8 mouse cellular contexts compared by ENCODE assay signal in genomic region chr2:32237571-32237970, GRCm38 (mm10). TPM values are rescaled to one million over a fixed set of nuclear protein-coding genes. Genes with fewer than 3 reads are reported as not detected.
A peak's percentile ranks its signal among the peaks of the same experiment; 100 is the strongest.
DNase-seq lines count a peak whose midpoint lies in the region; ATAC-seq and TF ChIP-seq lines count a peak whose summit lies in the region.

No protein-coding gene starts in this region.

- H3K9me3 ChIP-seq in heart, embryonic 12.5 days (replicated peaks) = no peaks in the 10 kb centered on the region
- no peaks in the 10 kb centered on the region for H3K9me3 ChIP-seq in E14TG2a.4 (ENCODE audit: low read length)
- no peaks in the 10 kb centered on the region for H3K9me3 ChIP-seq in forebrain, embryonic 14.5 days (replicated peaks; ENCODE audit: control insufficient read depth, low read length)
- no peaks in the 10 kb centered on the region for H3K9me3 ChIP-seq in liver, embryonic 14.5 days (ENCODE audit: control insufficient read depth, low read length)

- TF ChIP-seq CTCF in E14TG2a.4 (conservative IDR thresholded peaks at IDR 0.05; ENCODE audit: low read length) = no peak
- no peak for TF ChIP-seq CTCF in liver, embryonic 14.5 days (IDR thresholded peaks at IDR 0.05; ENCODE audit: low read depth)

- peak overlapping the region; percentile 71 for H3K4me3 ChIP-seq in heart, embryonic 12.5 days
- peak overlapping the region; percentile 92 for H3K4me3 ChIP-seq in E14TG2a.4 (replicated peaks; ENCODE audit: low read length)
- peak overlapping the region; percentile 65 for H3K4me3 ChIP-seq in forebrain, embryonic 14.5 days (ENCODE audit: low read depth, low read length)
- peak overlapping the region; percentile 73 to 77 for H3K4me3 ChIP-seq in liver, embryonic 14.5 days (ENCODE audit: insufficient read depth in 1 of 2, low read depth in 2 of 2, low read length in 2 of 2)

- WGBS in heart, embryonic 12.5 days = 43% methylated on average over 4 of the region's 4 CpGs
- 45% methylated on average over 4 of the region's 4 CpGs for whole genome bisulfite sequencing in forebrain, embryonic 14.5 days
- 38% methylated on average over 4 of the region's 4 CpGs for WGBS in liver, embryonic 14.5 days (ENCODE audit: insufficient replicate concordance)

- H3K4me1 ChIP-seq in heart, embryonic 12.5 days (replicated peaks) = peaks cover 25% of the 10 kb centered on the region
- peaks cover 71% of the 10 kb centered on the region for H3K4me1 ChIP-seq in E14TG2a.4 (replicated peaks; ENCODE audit: low read depth, low read length)
- H3K4me1 ChIP-seq in forebrain, embryonic 14.5 days (ENCODE audit: control insufficient read depth, insufficient read depth, low read length) = peaks cover 11% of the 10 kb centered on the region; the same call in 1 of the 2 replicates
- peaks cover 5 to 11% of the 10 kb centered on the region in 2 experiments; a peak in 3 of 4 replicates for H3K4me1 ChIP-seq in liver, embryonic 14.5 days (replicated peaks; ENCODE audit: control insufficient read depth in 2 of 2, insufficient read depth in 2 of 2, low read length in 1 of 2)

- no peak for ATAC-seq in heart, embryonic 12.5 days (ENCODE audit: insufficient number of reproducible peaks, low FRiP score)
- ATAC-seq in forebrain, embryonic 14.5 days = no peak
- ATAC-seq in liver, embryonic 14.5 days (ENCODE audit: insufficient read depth) = no peak

- H3K4me2 ChIP-seq in heart, embryonic 12.5 days = peak overlapping the region; percentile 89
- peak overlapping the region; percentile 87 for H3K4me2 ChIP-seq in forebrain, embryonic 14.5 days (ENCODE audit: low read length)
- peak overlapping the region; percentile 91 for H3K4me2 ChIP-seq in liver, embryonic 14.5 days (ENCODE audit: low read depth)

- no peaks in the 10 kb centered on the region for H3K27me3 ChIP-seq in heart, embryonic 12.5 days (replicated peaks)
- H3K27me3 ChIP-seq in E14TG2a.4 (ENCODE audit: insufficient read depth, low read length) = no peaks in the 10 kb centered on the region
- H3K27me3 ChIP-seq in forebrain, embryonic 14.5 days (replicated peaks; ENCODE audit: control insufficient read depth, insufficient read depth, low read length) = no peaks in the 10 kb centered on the region
- H3K27me3 ChIP-seq in liver, embryonic 14.5 days (ENCODE audit: control insufficient read depth, insufficient read depth, low read length) = no peaks in the 10 kb centered on the region

- 0 out of 2 replicates have a peak overlapping the region, but pooled peaks have one; percentile 74 for H3K27ac ChIP-seq in heart, embryonic 12.5 days (ENCODE audit: poor library complexity, severe bottlenecking)
- H3K27ac ChIP-seq in forebrain, embryonic 14.5 days (ENCODE audit: low read depth, low read length) = no peak overlapping the region
- H3K27ac ChIP-seq in liver, embryonic 14.5 days = no peak overlapping the region; the same call in 1 of the 2 replicates

- no peak for DNase-seq in heart, adult 11 months
- peak; percentile 14 for DNase-seq in forebrain, embryonic 14.5 days (ENCODE audit: low spot score)
- no peak for DNase-seq in liver, embryonic 14.5 days (ENCODE audit: low read depth in 3 of 3, low spot score in 3 of 3)
- no peak for DNase-seq in ovary, postnatal 14 days (ENCODE audit: low spot score)
- DNase-seq in frontal cortex, postnatal 36 days (ENCODE audit: low spot score in 2 of 2) = no peak
- DNase-seq in adrenal gland, postnatal 4 days (ENCODE audit: low spot score in 2 of 2) = no peak

- H3K9ac ChIP-seq in heart, embryonic 12.5 days = peak overlapping the region; percentile 75
- peak overlapping the region; percentile 76 for H3K9ac ChIP-seq in forebrain, embryonic 14.5 days (ENCODE audit: low read length)
- H3K9ac ChIP-seq in liver, embryonic 14.5 days (replicated peaks) = peak overlapping the region; percentile 81

- TF ChIP-seq EP300 in liver, embryonic 14.5 days (IDR thresholded peaks at IDR 0.05; ENCODE audit: low read depth) = no peak

- peaks cover 30% of the 10 kb centered on the region for H3K36me3 ChIP-seq in heart, embryonic 12.5 days
- H3K36me3 ChIP-seq in E14TG2a.4 (ENCODE audit: insufficient read depth, low read length) = peaks cover 74% of the 10 kb centered on the region
- H3K36me3 ChIP-seq in forebrain, embryonic 14.5 days (ENCODE audit: control insufficient read depth, insufficient read depth, low read length) = peaks cover 39% of the 10 kb centered on the region
- no peaks in the 10 kb centered on the region; the same call in none of the 2 replicates for H3K36me3 ChIP-seq in liver, embryonic 14.5 days (replicated peaks; ENCODE audit: control insufficient read depth, insufficient read depth, low read depth)

RNA-seq across cellular contexts. Expression of gene Pomt1, which starts 1.2 kb away (rescaled TPM):
- 16.6 and 18.3 TPM in 2 replicates for polyA plus RNA-seq in heart, embryonic 12.5 days (2016; fragmentation: Nextera tagmentation; extraction: Ambion mirVana)
- polyA plus RNA-seq in forebrain, embryonic 14.5 days (2014; fragmentation: Nextera tagmentation; extraction: Ambion mirVana) = 22.3 and 27.1 TPM in 2 replicates
- 9.6 and 10.1 TPM in 2 replicates for polyA plus RNA-seq in liver, embryonic 14.5 days (2012; rRNA removed)
- polyA plus RNA-seq in liver, embryonic 14.5 days (2014; fragmentation: Nextera tagmentation; extraction: Ambion mirVana) = 10.1 and 12.1 TPM in 2 replicates
- total RNA-seq in adrenal gland, postnatal 4 days (2021) = 10 to 100 TPM; 36.7 to 40.4 TPM

RNA-seq across cellular contexts. Expression of gene Uck1, which starts 22.4 kb away (rescaled TPM):
- 42.7 and 44.2 TPM in 2 replicates for polyA plus RNA-seq in heart, embryonic 12.5 days (2016; fragmentation: Nextera tagmentation; extraction: Ambion mirVana)
- polyA plus RNA-seq in forebrain, embryonic 14.5 days (2014; fragmentation: Nextera tagmentation; extraction: Ambion mirVana) = 84.2 and 96.6 TPM in 2 replicates
- 17.7 and 19.8 TPM in 2 replicates for polyA plus RNA-seq in liver, embryonic 14.5 days (2012; rRNA removed)
- polyA plus RNA-seq in liver, embryonic 14.5 days (2014; fragmentation: Nextera tagmentation; extraction: Ambion mirVana) = 21.5 and 21.8 TPM in 2 replicates
- total RNA-seq in adrenal gland, postnatal 4 days (2021) = 10 to 100 TPM; 88.3 to 98.2 TPM

RNA-seq across cellular contexts. Expression of gene Golga2, which starts 49.6 kb away (rescaled TPM):
- 28.4 and 30.7 TPM in 2 replicates for polyA plus RNA-seq in heart, embryonic 12.5 days (2016; fragmentation: Nextera tagmentation; extraction: Ambion mirVana)
- polyA plus RNA-seq in forebrain, embryonic 14.5 days (2014; fragmentation: Nextera tagmentation; extraction: Ambion mirVana) = 15.5 and 20.6 TPM in 2 replicates
- polyA plus RNA-seq in liver, embryonic 14.5 days (2012; rRNA removed) = 10.0 and 13.0 TPM in 2 replicates
- 6.9 and 7.6 TPM in 2 replicates for polyA plus RNA-seq in liver, embryonic 14.5 days (2014; fragmentation: Nextera tagmentation; extraction: Ambion mirVana)
- total RNA-seq in adrenal gland, postnatal 4 days (2021) = 10 to 100 TPM; 78.6 to 80.4 TPM

RNA-seq across cellular contexts. Expression of gene Swi5, which starts 50.3 kb away (rescaled TPM):
- polyA plus RNA-seq in heart, embryonic 12.5 days (2016; fragmentation: Nextera tagmentation; extraction: Ambion mirVana) = 284 and 317 TPM in 2 replicates
- polyA plus RNA-seq in forebrain, embryonic 14.5 days (2014; fragmentation: Nextera tagmentation; extraction: Ambion mirVana) = 186 and 243 TPM in 2 replicates
- polyA plus RNA-seq in liver, embryonic 14.5 days (2012; rRNA removed) = 108 and 130 TPM in 2 replicates
- 100.0 and 105 TPM in 2 replicates for polyA plus RNA-seq in liver, embryonic 14.5 days (2014; fragmentation: Nextera tagmentation; extraction: Ambion mirVana)
- total RNA-seq in adrenal gland, postnatal 4 days (2021) = 100 to 1,000 TPM; 225 to 237 TPM
